Mouse (Mus musculus) hindbrain, embryonic 14.5 days (tissue): ENCODE measurements around the gene Gal3st2. TPM values are rescaled to one million over a fixed set of nuclear protein-coding genes. Genes with fewer than 3 reads are reported as not detected.
"Not testable (repeated sequence)": the region's sequence is repeated elsewhere in the genome, so short reads cannot be mapped to it uniquely, and the experiment has no call there.

ENCODE experiments used
- ATAC-seq: fragments of 200-750 bp; cut with Nextera tagmentation; 2 replicates; pipeline ENCODE4 v1.8.0; 2017; ENCODE audit warnings: moderate number of reproducible peaks, mild to moderate bottlenecking, moderate TSS enrichment, moderate library complexity; ENCODE audit not compliant: low FRiP score
- DNase-seq: peaks from one replicate; pipeline ENCODE4 v3.0.0-alpha.2; 2015; ENCODE audit warnings: low spot score
- H3K27ac ChIP-seq: fragments of 300-500 bp; sonication (generic); 2 replicates; pipeline ENCODE4 v1.5.1; 2014; ENCODE audit warnings: mild to moderate bottlenecking, moderate library complexity
- H3K27me3 ChIP-seq: fragments of 300-500 bp; sonication (generic); 2 replicates; pipeline ENCODE4 v1.6.1; 2014; ENCODE audit warnings: mild to moderate bottlenecking, low read length, mixed read lengths; ENCODE audit not compliant: control insufficient read depth, insufficient read depth
- H3K36me3 ChIP-seq: fragments of 300-500 bp; sonication (generic); replicated peaks from 2 replicates; pipeline ENCODE4 v1.6.1; 2014; ENCODE audit not compliant: control insufficient read depth, insufficient read depth
- H3K4me1 ChIP-seq: fragments of 300-500 bp; sonication (generic); replicated peaks from 2 replicates; pipeline ENCODE4 v1.6.1; 2014; ENCODE audit warnings: antibody characterized with exemption, low read length, mixed read lengths; ENCODE audit not compliant: control insufficient read depth, insufficient read depth
- H3K4me2 ChIP-seq: fragments of 300-500 bp; sonication (generic); replicated peaks from 2 replicates; pipeline ENCODE4 v1.6.1; 2014; ENCODE audit warnings: mild to moderate bottlenecking, moderate library complexity
- H3K4me3 ChIP-seq: fragments of 300-500 bp; sonication (generic); replicated peaks from 2 replicates; pipeline ENCODE4 v1.5.1; 2014; ENCODE audit warnings: mild to moderate bottlenecking, low read length
- H3K9ac ChIP-seq: fragments of 300-500 bp; sonication (generic); 2 replicates; pipeline ENCODE4 v1.6.1; 2014
- H3K9me3 ChIP-seq: fragments of 300-500 bp; sonication (generic); 2 replicates; pipeline ENCODE4 v1.6.1; 2016; ENCODE audit warnings: low read length; ENCODE audit not compliant: control insufficient read depth
- WGBS: fragments of 180-500 bp; shearing (Covaris S2); extraction: QIAGEN DNeasy Blood & Tissue Kit; methylation state at CpG from one replicate; pipeline ENCODE4 v1.1.7; 2014; 5-methylcytosine and 5-hydroxymethylcytosine counted together
- polyA plus RNA-seq: library from polyadenylated mRNA; unstranded; fragments of >200 nt; fragmentation: Nextera tagmentation; extraction: Ambion mirVana; gene quantifications from 2 replicates; pipeline ENCODE4 v1.2.1, GENCODE M21; 2014

Gene Gal3st2
- not detected in 2 replicates for polyA plus RNA-seq

GRCm38 (mm10) chr1:93861048-93861447 is at the start of gene Gal3st2:
Gene Gal3st2 (plus strand): TSS chr1:93861306.
- ATAC-seq, H3K36me3 ChIP-seq, H3K4me3 ChIP-seq, H3K9ac ChIP-seq, H3K27ac ChIP-seq, H3K4me2 ChIP-seq, H3K4me1 ChIP-seq, H3K27me3 ChIP-seq, H3K9me3 ChIP-seq, DNase-seq: not testable (repeated sequence)
- WGBS, result 66% methylated on average over 2 of the region's 2 CpGs

- no peaks in the 10 kb centered on the region for H3K4me1 ChIP-seq
- WGBS, result 93% methylated on average over 8 of the region's 8 CpGs
- H3K27me3 ChIP-seq, result no peaks in the 10 kb centered on the region
- H3K9ac ChIP-seq, result no peak overlapping the region
- peaks cover 87% of the 10 kb centered on the region for H3K36me3 ChIP-seq
- no peak overlapping the region for H3K4me2 ChIP-seq
- no peak overlapping the region for H3K27ac ChIP-seq
- ATAC-seq (no peak), DNase-seq (no peak)
- H3K4me3 ChIP-seq, result no peak overlapping the region
- no peaks in the 10 kb centered on the region for H3K9me3 ChIP-seq
These were observed 49.5 kb upstream of the Gal3st2 start for GRCm38 (mm10) chr1:93811495-93812039.

GRCm38 (mm10) chr1:93817823-93818532 is 43.1 kb upstream of the Gal3st2 start:
- H3K36me3 ChIP-seq, result peaks cover 87% of the 10 kb centered on the region
- H3K4me2 ChIP-seq, result no peak overlapping the region
- WGBS, result 94% methylated on average over 8 of the region's 8 CpGs
- H3K9me3 ChIP-seq, result no peaks in the 10 kb centered on the region
- no peak overlapping the region for H3K27ac ChIP-seq
- DNase-seq (no peak), ATAC-seq (no peak)
- no peak overlapping the region for H3K4me3 ChIP-seq
- no peaks in the 10 kb centered on the region for H3K27me3 ChIP-seq
- H3K9ac ChIP-seq, result no peak overlapping the region
- H3K4me1 ChIP-seq, result no peaks in the 10 kb centered on the region

- no peaks in the 10 kb centered on the region for H3K27me3 ChIP-seq
- no peaks in the 10 kb centered on the region for H3K9me3 ChIP-seq
- no peak for ATAC-seq
- no peak overlapping the region for H3K4me2 ChIP-seq
- DNase-seq, result no peak
- no peak overlapping the region for H3K4me3 ChIP-seq
- H3K27ac ChIP-seq, result no peak overlapping the region
- H3K9ac ChIP-seq, result no peak overlapping the region
- 75% methylated on average over 7 of the region's 7 CpGs for WGBS
- H3K4me1 ChIP-seq, result no peaks in the 10 kb centered on the region
- peaks cover 80% of the 10 kb centered on the region for H3K36me3 ChIP-seq
These were observed 42.4 kb upstream of the Gal3st2 start for GRCm38 (mm10) chr1:93818722-93819121.

- no peak overlapping the region for H3K4me2 ChIP-seq
- no peaks in the 10 kb centered on the region for H3K9me3 ChIP-seq
- DNase-seq, result no peak
- no peaks in the 10 kb centered on the region for H3K27me3 ChIP-seq
- no peak for ATAC-seq
- H3K4me3 ChIP-seq, result no peak overlapping the region
- H3K4me1 ChIP-seq, result peaks cover 13% of the 10 kb centered on the region
- H3K27ac ChIP-seq, result no peak overlapping the region
- H3K9ac ChIP-seq, result no peak overlapping the region
- WGBS, result 89% methylated on average over 3 of the region's 3 CpGs
- H3K36me3 ChIP-seq, result peaks cover 28% of the 10 kb centered on the region
These were observed 37.2 kb upstream of the Gal3st2 start for GRCm38 (mm10) chr1:93823796-93824495.

- peak within 1 kb of the TSS; percentile 71 for H3K9ac ChIP-seq
- DNase-seq, result no peak
- ATAC-seq, result peak; percentile 3; the same call in 1 of the 2 replicates
- peak within 1 kb of the TSS; percentile 94 for H3K27ac ChIP-seq
- peaks cover 13% of the 10 kb centered on the region for H3K4me1 ChIP-seq
- 9% methylated on average over 10 of the region's 10 CpGs for WGBS
- peaks cover 21% of the 10 kb centered on the region for H3K36me3 ChIP-seq
- H3K4me2 ChIP-seq, result peak within 1 kb of the TSS; percentile 92
- H3K9me3 ChIP-seq, result no peaks in the 10 kb centered on the region
- peak within 1 kb of the TSS; percentile 43 for H3K4me3 ChIP-seq
- no peaks in the 10 kb centered on the region for H3K27me3 ChIP-seq
These were observed 36.5 kb upstream of the Gal3st2 start, which contains the start of gene D2hgdh for GRCm38 (mm10) chr1:93824609-93825008. Gene D2hgdh (plus strand): TSS chr1:93824909.

GRCm38 (mm10) chr1:93825105-93825674 is 35.9 kb upstream of the Gal3st2 start:
- peak; percentile 96 for ATAC-seq

GRCm38 (mm10) chr1:93825771-93826539 is 35.2 kb upstream of the Gal3st2 start:
- peak overlapping the region; percentile 71 for H3K9ac ChIP-seq
- DNase-seq (peak; percentile 40), ATAC-seq (peak; percentile 28; the same call in 1 of the 2 replicates)
- no peaks in the 10 kb centered on the region for H3K9me3 ChIP-seq
- peak overlapping the region; percentile 94 for H3K27ac ChIP-seq
- H3K36me3 ChIP-seq, result peaks cover 8% of the 10 kb centered on the region
- peak overlapping the region; percentile 92 for H3K4me2 ChIP-seq
- no peaks in the 10 kb centered on the region for H3K27me3 ChIP-seq
- peaks cover 13% of the 10 kb centered on the region for H3K4me1 ChIP-seq
- WGBS, result 43% methylated on average over 27 of the region's 27 CpGs
- H3K4me3 ChIP-seq, result peak overlapping the region; percentile 43

More at GRCm38 (mm10) chr1:93825105-93825674, 35.9 kb upstream of the Gal3st2 start:
- Histone ChIP-seq H3K9ac (peak overlapping the region; percentile 71), H3K4me1 (peaks cover 13% of the 10 kb centered on the region), H3K4me3 (peak overlapping the region; percentile 43), H3K27me3 (no peaks in the 10 kb centered on the region), H3K27ac (peak overlapping the region; percentile 94), H3K4me2 (peak overlapping the region; percentile 92), H3K36me3 (peaks cover 15% of the 10 kb centered on the region), H3K9me3 (no peaks in the 10 kb centered on the region)
- 3% methylated on average over 30 of the region's 30 CpGs for WGBS
- peak; percentile 98 for DNase-seq
